Mouse (Mus musculus): Measurements from ENCODE around the gene Cgnl1. TPM values are rescaled to one million over a fixed set of nuclear protein-coding genes. Genes with fewer than 3 reads are reported as not detected.

Gene Cgnl1
- polyA plus RNA-seq, 3 experiments from 2014 or later: not detected

Other genes with a start within 250 kb of the Cgnl1 start
- gene Myzap, start 179.2 kb downstream of the Cgnl1 start, polyA plus RNA-seq (2017; shearing (Covaris generic)): under 1 TPM in 1 of 3 experiments, not detected in 2; 0.49 TPM